Mouse (Mus musculus) neural tube, embryonic 12.5 days (tissue): Measurements from ENCODE around the gene Hsd17b13. TPM values are rescaled to one million over a fixed set of nuclear protein-coding genes. Genes with fewer than 3 reads are reported as not detected.
"Not testable (repeated sequence)": the region's sequence is repeated elsewhere in the genome, so short reads cannot be mapped to it uniquely, and the experiment has no call there.

ENCODE experiments used
- ATAC-seq: fragments of 200-750 bp; cut with Nextera tagmentation; 2 replicates; pipeline ENCODE4 v1.8.0; 2017; ENCODE audit warnings: low read depth, mild to moderate bottlenecking, moderate TSS enrichment, moderate library complexity; ENCODE audit not compliant: low FRiP score
- H3K27ac ChIP-seq: fragments of 300-500 bp; sonication (generic); 2 replicates; pipeline ENCODE4 v1.5.1; 2016
- H3K27me3 ChIP-seq: fragments of 300-500 bp; sonication (generic); replicated peaks from 2 replicates; pipeline ENCODE4 v1.6.1; 2016; ENCODE audit warnings: mild to moderate bottlenecking
- H3K36me3 ChIP-seq: fragments of 300-500 bp; sonication (generic); 2 replicates; pipeline ENCODE4 v1.6.1; 2016; ENCODE audit warnings: mild to moderate bottlenecking
- H3K4me1 ChIP-seq: fragments of 300-500 bp; sonication (generic); 2 replicates; pipeline ENCODE4 v1.6.1; 2016
- H3K4me2 ChIP-seq: fragments of 300-500 bp; sonication (generic); replicated peaks from 2 replicates; pipeline ENCODE4 v1.6.1; 2016; ENCODE audit warnings: mild to moderate bottlenecking
- H3K4me3 ChIP-seq: fragments of 300-500 bp; sonication (generic); 2 replicates; pipeline ENCODE4 v1.5.1; 2016
- H3K9ac ChIP-seq: fragments of 300-500 bp; sonication (generic); 2 replicates; pipeline ENCODE4 v1.6.1; 2016; ENCODE audit warnings: mild to moderate bottlenecking
- H3K9me3 ChIP-seq: fragments of 300-500 bp; sonication (generic); 2 replicates; pipeline ENCODE4 v1.6.1; 2016; ENCODE audit warnings: mild to moderate bottlenecking
- WGBS: fragments of 180-500 bp; shearing (Covaris S2); methylation state at CpG from one replicate; pipeline ENCODE4 v1.1.7; 2016; 5-methylcytosine and 5-hydroxymethylcytosine counted together
- polyA plus RNA-seq: library from polyadenylated mRNA; unstranded; fragments of >200 nt; fragmentation: Nextera tagmentation; extraction: Ambion mirVana; gene quantifications from 2 replicates; pipeline ENCODE4 v1.2.1, GENCODE M21; 2016

Gene Hsd17b13
- polyA plus RNA-seq = not detected in 2 replicates

GRCm38 (mm10) chr5:103977297-103977696, at the start of gene Hsd17b13:
Gene Hsd17b13, minus strand, starts transcription at chr5:103977410.
- Histone ChIP-seq H3K27ac (no peak within 1 kb of the TSS), H3K27me3 (no peaks in the 10 kb centered on the region), H3K9ac (no peak within 1 kb of the TSS), H3K4me1 (no peaks in the 10 kb centered on the region), H3K36me3 (no peaks in the 10 kb centered on the region), H3K4me2 (no peak within 1 kb of the TSS), H3K4me3 (no peak within 1 kb of the TSS), H3K9me3 (no peaks in the 10 kb centered on the region)
- WGBS = 86% methylated on average over 4 of the region's 4 CpGs
- no peak for ATAC-seq

GRCm38 (mm10) chr5:104025245-104025854, 48.1 kb upstream of the Hsd17b13 start:
- Histone ChIP-seq H3K27me3 (peaks cover 5% of the 10 kb centered on the region; the same call in 1 of the 2 replicates), H3K4me2 (no peak overlapping the region), H3K4me1 (peaks cover 17% of the 10 kb centered on the region; the same call in 1 of the 2 replicates), H3K36me3 (no peaks in the 10 kb centered on the region), H3K9me3 (no peaks in the 10 kb centered on the region), H3K27ac (no peak overlapping the region), H3K4me3 (no peak overlapping the region), H3K9ac (no peak overlapping the region)
- no peak for ATAC-seq
- 50% methylated on average over 17 of the region's 17 CpGs for WGBS

GRCm38 (mm10) chr5:104024762-104025161, 47.6 kb upstream of the Hsd17b13 start:
- H3K9me3 ChIP-seq = no peaks in the 10 kb centered on the region
- WGBS = 71% methylated on average over 11 of the region's 11 CpGs
- H3K27ac ChIP-seq = no peak overlapping the region
- no peak overlapping the region for H3K9ac ChIP-seq
- peaks cover 5% of the 10 kb centered on the region; the same call in 1 of the 2 replicates for H3K27me3 ChIP-seq
- peaks cover 17% of the 10 kb centered on the region; the same call in 1 of the 2 replicates for H3K4me1 ChIP-seq
- H3K36me3 ChIP-seq = no peaks in the 10 kb centered on the region
- no peak overlapping the region for H3K4me3 ChIP-seq
- ATAC-seq = no peak
- no peak overlapping the region for H3K4me2 ChIP-seq

- 85% methylated on average over 5 of the region's 5 CpGs for WGBS
- H3K4me1 ChIP-seq = peaks cover 17% of the 10 kb centered on the region; the same call in 1 of the 2 replicates
- H3K9ac ChIP-seq, H3K4me3 ChIP-seq, H3K4me2 ChIP-seq, H3K9me3 ChIP-seq, H3K27me3 ChIP-seq, H3K27ac ChIP-seq, H3K36me3 ChIP-seq, ATAC-seq: not testable (repeated sequence)
These were observed 47.0 kb upstream of the Hsd17b13 start for GRCm38 (mm10) chr5:104024193-104024592.

- H3K9me3 ChIP-seq = no peaks in the 10 kb centered on the region
- H3K4me2 ChIP-seq = no peak overlapping the region
- H3K27ac ChIP-seq = no peak overlapping the region
- ATAC-seq = no peak
- H3K36me3 ChIP-seq = no peaks in the 10 kb centered on the region
- WGBS = 75% methylated on average over 8 of the region's 8 CpGs
- no peak overlapping the region for H3K4me3 ChIP-seq
- H3K9ac ChIP-seq = no peak overlapping the region
- H3K4me1 ChIP-seq = peaks cover 17% of the 10 kb centered on the region; the same call in 1 of the 2 replicates
- H3K27me3 ChIP-seq = peaks cover 5% of the 10 kb centered on the region; the same call in 1 of the 2 replicates
These were observed 46.2 kb upstream of the Hsd17b13 start for GRCm38 (mm10) chr5:104023289-104024020.

- H3K27me3 ChIP-seq = peaks cover 5% of the 10 kb centered on the region; the same call in 1 of the 2 replicates
- H3K9me3 ChIP-seq = no peaks in the 10 kb centered on the region
- no peak overlapping the region for H3K4me3 ChIP-seq
- no peak for ATAC-seq
- H3K36me3 ChIP-seq = no peaks in the 10 kb centered on the region
- no peak overlapping the region for H3K9ac ChIP-seq
- H3K4me1 ChIP-seq = peaks cover 17% of the 10 kb centered on the region; the same call in 1 of the 2 replicates
- WGBS = 19% methylated on average over 5 of the region's 5 CpGs
- peak overlapping the region; percentile 80 for H3K4me2 ChIP-seq
- no peak overlapping the region for H3K27ac ChIP-seq
These were observed 45.3 kb upstream of the Hsd17b13 start for GRCm38 (mm10) chr5:104022558-104022957.

GRCm38 (mm10) chr5:104021597-104022378, 44.6 kb upstream of the Hsd17b13 start, which contains the start of gene Hsd17b11:
Gene Hsd17b11, minus strand, starts transcription at chr5:104021919.
- Histone ChIP-seq H3K9ac (peak within 1 kb of the TSS; percentile 56), H3K4me3 (peak within 1 kb of the TSS; percentile 44), H3K4me1 (peaks cover 17% of the 10 kb centered on the region; the same call in 1 of the 2 replicates), H3K27ac (0 out of 2 replicates have a peak within 1 kb of the TSS, but pooled peaks have one; percentile 4), H3K9me3 (no peaks in the 10 kb centered on the region), H3K27me3 (peaks cover 5% of the 10 kb centered on the region; the same call in 1 of the 2 replicates), H3K4me2 (peak within 1 kb of the TSS; percentile 80), H3K36me3 (no peaks in the 10 kb centered on the region)
- ATAC-seq = peak; percentile 64
- WGBS = 1% methylated on average over 31 of the region's 31 CpGs

GRCm38 (mm10) chr5:104011419-104011818, 34.2 kb upstream of the Hsd17b13 start:
- Histone ChIP-seq H3K9ac (no peak overlapping the region), H3K9me3 (no peaks in the 10 kb centered on the region), H3K4me1 (no peaks in the 10 kb centered on the region), H3K4me3 (no peak overlapping the region), H3K36me3 (no peaks in the 10 kb centered on the region), H3K27ac (no peak overlapping the region), H3K27me3 (no peaks in the 10 kb centered on the region), H3K4me2 (no peak overlapping the region)
- ATAC-seq = no peak

- no peak for ATAC-seq
- H3K4me1 ChIP-seq = no peaks in the 10 kb centered on the region
- 94% methylated on average over 7 of the region's 7 CpGs for WGBS
- no peaks in the 10 kb centered on the region for H3K9me3 ChIP-seq
- H3K4me3 ChIP-seq = no peak overlapping the region
- no peak overlapping the region for H3K4me2 ChIP-seq
- H3K36me3 ChIP-seq = no peaks in the 10 kb centered on the region
- no peak overlapping the region for H3K27ac ChIP-seq
- no peak overlapping the region for H3K9ac ChIP-seq
- no peaks in the 10 kb centered on the region for H3K27me3 ChIP-seq
These were observed 33.1 kb upstream of the Hsd17b13 start for GRCm38 (mm10) chr5:104010261-104010660.

- no peak for ATAC-seq
- Histone ChIP-seq H3K27me3 (no peaks in the 10 kb centered on the region), H3K4me3 (no peak overlapping the region), H3K4me1 (no peaks in the 10 kb centered on the region), H3K4me2 (no peak overlapping the region), H3K9ac (no peak overlapping the region), H3K36me3 (no peaks in the 10 kb centered on the region), H3K27ac (no peak overlapping the region), H3K9me3 (no peaks in the 10 kb centered on the region)
- 90% methylated on average over 3 of the region's 3 CpGs for WGBS
These were observed 32.2 kb upstream of the Hsd17b13 start for GRCm38 (mm10) chr5:104009421-104009820.

GRCm38 (mm10) chr5:104007801-104008200, 30.6 kb upstream of the Hsd17b13 start:
- Histone ChIP-seq H3K27me3 (no peaks in the 10 kb centered on the region), H3K9me3 (no peaks in the 10 kb centered on the region), H3K36me3 (no peaks in the 10 kb centered on the region), H3K9ac (no peak overlapping the region), H3K4me3 (no peak overlapping the region), H3K4me2 (no peak overlapping the region), H3K4me1 (no peaks in the 10 kb centered on the region), H3K27ac (no peak overlapping the region)
- no peak for ATAC-seq
- 78% methylated on average over 5 of the region's 5 CpGs for WGBS

- no peak for ATAC-seq
- Histone ChIP-seq H3K27me3 (no peaks in the 10 kb centered on the region), H3K36me3 (no peaks in the 10 kb centered on the region), H3K4me3 (no peak overlapping the region), H3K9me3 (no peaks in the 10 kb centered on the region), H3K4me2 (no peak overlapping the region), H3K9ac (no peak overlapping the region), H3K4me1 (no peaks in the 10 kb centered on the region), H3K27ac (no peak overlapping the region)
- 70% methylated on average over 3 of the region's 3 CpGs for WGBS
These were observed 29.6 kb upstream of the Hsd17b13 start for GRCm38 (mm10) chr5:104006811-104007210.
